Mouse (Mus musculus) spleen, postnatal 14 days (tissue): Measurements from ENCODE around the gene Nxph4.

Experiments
- DNase-seq, 2 experiments: peaks; one replicate each; pipeline ENCODE4 v3.0.0; 2021 to 2022; ENCODE audit warnings: low spot score in 2 of 2

Gene Nxph4

DNA sequence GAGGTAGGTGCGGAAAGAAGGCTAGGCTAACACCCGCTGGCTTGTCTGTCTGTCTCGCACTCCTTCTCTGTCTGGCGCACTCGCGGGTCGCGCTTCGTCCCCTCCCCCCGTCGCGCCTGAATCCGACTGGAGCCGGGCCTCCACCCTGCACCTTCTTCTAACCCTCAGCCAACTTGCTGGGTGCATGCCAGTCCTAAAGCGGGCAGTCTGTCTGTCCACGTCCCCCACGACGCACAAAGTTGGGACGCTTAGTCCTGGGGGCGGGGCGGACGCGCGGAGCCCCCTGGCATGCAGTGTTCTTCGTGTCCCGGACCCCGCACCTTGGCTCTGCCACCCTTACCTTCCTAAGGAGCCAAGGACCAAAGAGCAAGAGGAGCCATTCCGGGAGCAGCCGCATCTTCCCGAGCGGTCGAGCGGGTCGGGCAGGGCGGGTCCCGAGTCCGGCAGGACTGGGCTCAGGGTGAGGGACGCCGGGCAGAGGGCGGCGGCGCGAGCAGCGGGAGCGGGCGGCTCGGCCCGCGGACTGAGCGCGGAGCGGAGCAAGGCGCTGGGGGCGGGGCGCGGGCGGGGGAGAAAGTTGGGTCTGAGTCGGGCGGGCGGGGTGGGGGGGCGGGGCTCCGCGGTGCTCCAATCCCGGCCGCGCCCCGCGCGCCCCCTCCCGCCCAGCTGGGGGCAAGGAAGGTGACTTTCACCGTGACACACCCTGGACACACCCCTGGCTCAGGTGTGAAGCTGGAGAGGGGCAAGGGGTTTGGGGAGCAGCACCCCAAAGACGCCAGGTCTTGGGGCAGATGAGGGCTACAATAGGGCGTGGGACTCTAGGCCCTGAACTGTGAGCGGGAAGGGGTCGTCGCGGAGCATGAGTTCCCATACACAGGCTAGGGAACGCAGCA is at the start of gene Nxph4:
Nxph4 (minus strand) TSS at position 524 of the 893 bp plus-strand sequence.
- DNase-seq, result no peak

DNA sequence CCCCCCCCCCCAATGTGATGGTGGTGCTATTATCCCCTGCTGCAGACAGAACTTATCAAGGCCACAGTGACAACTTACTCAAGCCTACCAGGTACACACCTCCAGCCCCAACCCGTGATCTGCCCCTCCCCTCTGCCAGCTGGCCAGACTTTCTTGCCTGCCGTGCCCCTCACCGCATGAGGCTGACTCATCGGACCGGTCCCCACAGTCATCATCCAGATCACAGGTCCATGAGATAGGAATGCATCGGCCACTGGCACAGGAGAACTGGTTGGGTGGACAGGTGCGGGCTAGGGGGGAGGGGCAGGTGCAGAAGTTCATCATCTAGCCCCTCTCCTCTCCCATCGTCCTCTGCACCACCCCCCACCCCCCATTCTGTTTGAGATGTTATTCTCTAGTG is 49.3 kb upstream of the Nxph4 start:
- no peak for DNase-seq

- no peak for DNase-seq
These were observed 46.9 kb upstream of the Nxph4 start for GRCm38 (mm10) chr10:127581291-127581690.

DNA sequence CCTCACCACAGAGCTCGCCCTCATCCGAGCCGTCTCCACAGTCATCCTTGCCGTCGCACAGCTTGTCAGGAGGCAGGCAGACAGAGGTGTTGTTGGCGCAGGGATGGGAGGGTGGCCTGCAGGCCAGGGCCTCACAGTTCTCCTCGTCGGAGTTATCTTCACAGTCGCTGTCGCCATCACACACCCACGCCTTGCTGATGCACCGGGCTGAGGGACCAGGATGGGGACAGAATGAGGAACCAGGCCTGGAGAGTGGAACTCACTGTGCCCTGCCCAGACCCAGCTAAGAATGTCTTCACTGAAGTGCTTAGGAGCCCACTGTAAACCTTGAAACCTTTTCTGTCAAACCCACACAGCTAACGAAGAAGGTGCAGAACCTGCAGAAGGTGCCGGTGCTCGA is 43.6 kb upstream of the Nxph4 start:
- no peak for DNase-seq

DNA sequence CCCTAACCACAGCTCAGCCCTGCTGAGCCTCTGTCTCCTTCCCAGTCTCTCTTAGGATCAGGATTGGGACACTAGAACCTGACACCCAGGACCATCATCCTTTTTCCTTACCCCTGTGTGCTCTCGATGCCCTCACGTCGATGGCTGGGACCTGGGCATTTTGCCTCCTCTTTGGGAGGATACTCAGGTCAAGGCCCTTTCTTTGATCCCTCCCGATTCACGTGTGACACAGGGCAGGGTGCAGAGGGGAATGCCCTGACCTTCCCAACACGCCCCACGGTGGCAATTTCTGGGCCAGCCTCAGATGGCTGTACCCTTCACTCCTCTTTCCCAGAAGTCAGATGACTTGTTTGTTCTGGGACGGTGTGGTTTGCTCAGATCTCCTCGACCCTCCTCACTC is 42.8 kb upstream of the Nxph4 start:
- DNase-seq, result no peak

DNA sequence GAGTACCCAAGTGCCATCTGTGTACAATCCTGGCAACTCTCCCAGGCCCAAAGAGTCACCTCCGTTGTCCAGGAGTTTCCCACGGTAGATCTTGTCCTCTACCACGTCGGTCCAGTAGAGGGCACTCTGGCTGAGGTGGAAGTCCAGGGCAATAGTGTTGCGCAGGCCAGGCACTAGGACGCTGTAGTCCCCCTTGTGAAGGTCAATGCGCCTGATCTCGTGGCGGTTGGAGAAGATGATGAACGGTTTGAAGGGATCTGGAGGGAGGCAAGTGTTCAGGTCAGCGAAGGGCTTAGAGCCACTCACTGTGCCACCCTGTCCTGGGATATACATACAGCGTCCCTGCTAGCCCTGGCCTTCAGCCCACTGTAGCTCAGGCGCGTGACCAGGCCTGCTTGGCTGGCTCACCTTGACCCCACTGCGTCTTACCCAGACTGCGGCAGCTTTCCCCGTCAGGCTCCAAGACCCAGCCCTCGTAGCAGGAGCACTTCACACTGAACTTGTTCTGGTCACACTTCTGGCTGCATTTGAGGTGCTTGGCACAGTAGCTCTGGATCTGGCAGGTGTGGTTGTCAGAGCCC is 42.1 kb upstream of the Nxph4 start:
- DNase-seq, result peak; percentile 39 to 50

DNA sequence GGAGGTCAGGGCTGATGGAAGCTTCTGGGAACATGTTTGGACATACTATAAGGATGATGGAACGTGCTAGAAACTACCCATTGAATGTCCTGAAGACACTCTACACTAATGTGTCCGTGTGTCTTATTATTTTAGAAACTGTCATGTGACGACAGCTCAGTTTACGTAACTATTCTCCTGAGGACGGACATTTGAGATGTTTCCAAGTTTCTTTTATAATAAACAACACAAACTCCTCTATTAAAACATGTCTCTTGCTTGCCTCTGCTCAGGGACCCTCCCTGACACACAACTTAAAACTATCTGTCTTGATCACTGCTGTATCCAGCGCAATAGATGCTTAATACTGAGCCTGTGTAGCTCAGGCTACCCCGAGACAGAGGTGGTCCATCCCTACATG is 41.4 kb upstream of the Nxph4 start:
- no peak for DNase-seq

- DNase-seq, result no peak
These were observed 37.9 kb upstream of the Nxph4 start for GRCm38 (mm10) chr10:127572281-127572680.

DNA sequence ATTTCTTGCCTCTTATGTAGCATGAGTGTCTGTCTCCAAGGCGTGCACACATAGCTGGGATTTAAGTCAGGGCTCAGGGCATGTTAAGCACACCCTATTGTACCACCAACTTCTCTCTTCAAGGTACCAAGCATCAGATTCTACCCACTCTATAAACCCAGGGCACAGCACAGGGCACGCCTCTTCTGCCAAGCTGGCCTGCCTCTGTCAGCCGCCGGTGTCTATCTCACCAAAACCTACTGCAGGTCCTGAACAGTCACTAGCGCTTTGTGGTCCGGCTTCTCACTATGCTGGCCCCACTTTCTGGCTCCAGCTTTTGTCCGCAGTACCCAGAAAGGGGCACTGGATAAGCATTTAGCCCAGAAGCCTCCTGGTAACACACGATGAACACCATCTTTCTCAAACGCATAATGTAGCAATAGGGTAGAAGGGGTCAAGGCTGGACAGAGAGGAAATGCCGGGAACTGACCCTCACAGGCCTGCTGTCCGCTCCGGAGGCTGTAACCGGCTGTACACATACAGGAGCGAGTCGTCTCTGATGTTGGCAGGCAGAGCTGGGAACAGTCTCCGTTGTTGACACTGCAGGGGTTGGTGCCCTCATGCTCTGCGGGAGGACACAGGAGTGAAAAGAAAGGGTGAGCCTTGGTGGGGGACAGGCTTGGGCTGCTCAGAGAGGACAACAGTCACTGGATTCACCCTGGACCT is 36.7 kb upstream of the Nxph4 start:
- peak; percentile 27 to 30 for DNase-seq

DNA sequence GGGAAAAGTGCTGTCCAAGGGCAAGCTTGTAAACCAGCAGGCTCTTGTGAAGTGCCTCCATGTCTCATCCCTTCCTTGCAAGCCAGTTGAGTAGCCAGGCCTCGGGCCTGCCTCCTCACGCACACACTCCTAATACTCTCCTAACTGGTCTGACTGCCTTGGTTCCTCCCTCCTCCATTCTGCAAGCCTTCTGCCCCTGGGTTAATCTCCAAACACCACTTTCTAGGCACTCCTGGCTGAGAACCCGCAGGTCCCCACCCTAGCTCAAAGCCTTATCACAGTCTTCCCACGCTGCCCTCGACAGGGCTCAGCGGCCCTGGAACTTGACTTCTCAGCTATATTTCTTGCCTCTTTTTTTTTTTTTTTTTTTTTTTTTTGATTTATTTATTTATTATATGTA is 36.0 kb upstream of the Nxph4 start:
- peak; percentile 26 to 41 for DNase-seq

GRCm38 (mm10) chr10:127569450-127569849 is 35.1 kb upstream of the Nxph4 start:
- DNase-seq, result peak; percentile 56 to 78

- DNase-seq, result no peak
These were observed 32.4 kb upstream of the Nxph4 start for GRCm38 (mm10) chr10:127566553-127567326.

DNA sequence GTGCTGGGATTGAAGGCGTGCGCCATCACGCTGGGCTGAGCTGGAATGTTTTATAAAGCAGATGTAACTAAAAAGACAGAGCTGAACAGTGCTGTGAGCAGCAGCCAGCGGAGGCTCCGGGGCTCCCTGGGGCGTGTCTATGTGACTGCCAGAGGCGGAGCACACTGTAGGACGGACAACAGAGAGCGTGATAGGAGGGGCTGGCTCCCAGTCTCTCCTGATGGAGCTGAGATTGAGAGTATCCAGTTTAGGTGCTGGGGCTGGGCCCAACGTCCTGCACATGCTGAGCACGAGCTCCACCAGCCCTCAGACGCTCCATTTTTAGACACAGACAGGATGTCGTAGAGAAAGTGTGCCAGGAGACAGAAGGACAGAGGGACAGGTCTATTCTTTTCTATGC is 29.9 kb upstream of the Nxph4 start:
- DNase-seq, result no peak

DNA sequence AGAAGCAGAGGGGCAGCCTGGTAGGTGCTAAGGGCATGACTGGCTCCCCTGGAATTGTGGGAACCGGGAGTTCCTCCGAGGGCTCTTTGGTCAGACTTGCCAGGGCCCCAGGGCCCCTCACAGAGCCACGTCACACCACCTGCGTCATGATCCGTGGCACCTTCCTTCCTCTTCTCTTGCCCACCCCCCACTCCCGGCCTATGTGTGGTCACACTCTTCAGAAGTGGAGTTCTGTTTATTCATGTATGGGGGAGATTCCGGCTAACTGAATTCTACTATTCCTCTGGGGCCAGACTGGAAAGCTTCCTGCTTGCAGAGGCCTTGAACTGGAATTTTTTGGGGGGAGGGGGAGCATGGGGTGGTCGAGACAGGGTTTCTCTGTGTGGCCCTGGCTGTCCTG is 29.5 kb upstream of the Nxph4 start:
- no peak for DNase-seq

DNA sequence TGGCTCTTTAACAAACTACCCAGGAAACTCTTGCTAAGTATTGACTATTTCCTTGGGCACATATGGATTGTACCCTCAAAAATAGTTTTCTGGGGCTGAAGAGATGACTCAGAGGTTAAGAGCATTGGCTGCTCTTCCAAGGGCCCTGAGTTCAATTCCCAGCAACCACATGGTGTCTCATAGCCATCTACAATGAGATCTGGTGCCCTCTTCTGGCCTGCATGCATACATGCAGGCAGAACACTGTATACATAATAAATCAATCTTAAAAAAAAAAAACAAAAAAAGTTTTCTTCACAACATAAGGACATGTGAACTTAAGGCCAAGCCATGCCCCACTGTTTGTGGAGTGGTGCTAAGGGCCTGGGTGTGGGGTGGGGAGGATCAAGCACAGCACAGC is 26.8 kb upstream of the Nxph4 start:
- DNase-seq, result no peak

DNA sequence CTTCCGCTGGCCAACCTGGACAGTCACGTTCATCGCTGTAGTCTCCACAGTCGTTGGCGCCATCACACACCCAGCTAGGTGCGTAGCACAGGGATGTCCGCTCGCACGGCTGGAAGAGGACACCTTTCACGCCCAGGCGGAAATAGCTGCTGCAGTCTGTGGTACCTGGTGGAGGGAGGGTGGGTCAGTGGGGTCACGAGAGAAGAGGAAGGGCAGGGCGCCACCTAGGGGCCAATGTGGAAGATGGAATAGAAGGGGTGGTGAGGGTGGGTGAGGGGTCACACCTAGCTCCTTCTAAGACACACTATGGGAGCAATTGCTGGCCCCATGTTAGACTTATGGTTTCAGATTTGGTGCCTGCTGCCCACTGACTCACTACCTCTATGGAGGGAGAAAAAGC is 23.0 kb upstream of the Nxph4 start:
- DNase-seq, result no peak

DNA sequence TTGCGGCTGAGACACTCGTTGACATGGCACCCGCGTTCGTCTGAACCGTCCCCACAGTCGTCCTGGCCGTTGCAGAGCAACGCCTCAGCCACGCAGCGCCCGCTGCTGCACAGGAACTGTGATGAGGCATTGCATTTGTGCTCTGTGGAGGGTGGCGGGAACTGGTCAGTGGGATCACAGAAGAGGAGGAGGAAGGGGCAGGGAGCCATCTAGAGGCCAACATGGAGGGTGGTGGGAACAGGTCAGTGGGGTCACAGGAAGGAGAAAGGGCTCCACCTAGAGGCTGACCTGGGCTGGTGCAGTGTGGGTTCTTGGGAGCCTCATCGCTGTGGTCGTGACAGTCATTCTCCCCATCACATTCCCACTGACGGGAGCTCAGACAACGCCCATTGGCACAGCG is 21.3 kb upstream of the Nxph4 start:
- no peak for DNase-seq

DNA sequence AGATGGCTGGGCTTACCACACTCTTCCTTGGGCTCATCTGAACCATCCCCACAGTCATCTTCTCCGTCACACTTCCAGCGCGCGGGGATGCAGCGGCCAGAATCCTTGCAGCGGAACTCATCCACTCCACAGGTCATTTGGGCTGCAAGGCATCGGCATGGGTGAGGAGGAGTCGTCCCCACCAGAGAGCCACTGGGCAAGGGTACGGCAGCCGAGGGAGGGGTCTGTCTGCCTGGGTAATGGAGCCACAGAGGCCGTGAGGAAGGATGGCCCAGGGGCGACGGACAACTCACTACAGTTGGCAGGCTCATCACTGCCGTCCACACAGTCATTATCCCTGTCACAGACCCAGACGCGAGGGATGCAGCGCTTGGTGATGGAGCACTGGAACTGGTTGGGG is 15.5 kb upstream of the Nxph4 start:
- no peak for DNase-seq

DNA sequence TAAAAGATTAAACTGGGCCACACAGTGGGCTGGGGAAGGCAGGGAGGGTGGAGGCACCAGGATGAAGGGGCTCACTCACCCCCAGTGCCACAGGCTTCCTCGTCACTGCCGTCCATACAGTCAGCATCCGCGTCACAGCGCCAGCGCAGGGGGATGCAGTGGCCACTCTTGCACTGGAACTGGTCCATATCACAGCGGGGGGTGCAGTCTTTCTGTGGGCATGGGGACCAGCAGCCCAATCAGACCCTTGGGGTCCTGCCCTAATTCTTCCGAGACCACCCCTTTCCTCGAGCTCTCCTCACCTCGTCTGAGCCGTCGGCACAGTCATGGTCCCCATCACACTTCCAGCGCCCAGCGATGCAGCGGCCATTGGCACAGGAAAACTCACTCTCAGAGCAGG is 13.9 kb upstream of the Nxph4 start:
- no peak for DNase-seq

DNA sequence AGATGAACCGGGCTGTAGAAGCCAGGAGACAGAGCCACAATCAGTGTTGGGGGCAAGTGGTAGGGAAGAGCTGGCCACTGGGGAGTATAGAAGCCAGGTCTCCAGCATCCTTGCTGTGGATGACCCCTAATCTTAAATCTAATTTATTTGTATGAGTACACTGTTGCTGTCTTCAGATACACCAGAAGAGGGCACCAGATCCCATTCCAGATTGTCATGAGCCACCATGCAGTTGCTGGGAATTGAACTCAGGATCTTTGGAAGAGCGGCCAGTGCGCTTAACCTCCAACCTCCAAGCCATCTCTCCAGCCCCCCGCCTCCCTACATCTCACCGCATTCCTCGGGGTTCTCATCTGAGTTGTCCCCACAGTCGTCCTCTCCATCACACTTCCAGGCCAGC is 12.1 kb upstream of the Nxph4 start:
- DNase-seq, result no peak

GRCm38 (mm10) chr10:127544375-127544774 is 10.0 kb upstream of the Nxph4 start:
- DNase-seq, result no peak

GRCm38 (mm10) chr10:127543916-127544315 is 9.6 kb upstream of the Nxph4 start:
- no peak for DNase-seq
